Mouse (Mus musculus) kidney, embryonic 14.5 days (tissue): Measurements from ENCODE around the gene Rnaseh2b. TPM values are rescaled to one million over a fixed set of nuclear protein-coding genes. Genes with fewer than 3 reads are reported as not detected.

Source experiments
- ATAC-seq: fragments of 200-750 bp; cut with Nextera tagmentation; 2 replicates; pipeline ENCODE4 v1.8.0; 2017; ENCODE audit warnings: moderate number of reproducible peaks, mild to moderate bottlenecking, moderate TSS enrichment, moderate library complexity; ENCODE audit not compliant: low FRiP score, low TSS enrichment
- H3K27ac ChIP-seq: fragments of 300-500 bp; sonication (generic); 2 replicates; pipeline ENCODE4 v1.5.1; 2014; ENCODE audit warnings: low read depth, mild to moderate bottlenecking, low read length, moderate library complexity, mixed read lengths
- H3K27me3 ChIP-seq: fragments of 300-500 bp; sonication (generic); 2 replicates; pipeline ENCODE4 v1.6.1; 2014; ENCODE audit warnings: mild to moderate bottlenecking, low read length; ENCODE audit not compliant: control insufficient read depth, insufficient read depth
- H3K36me3 ChIP-seq: fragments of 300-500 bp; sonication (generic); 2 replicates; pipeline ENCODE4 v1.6.1; 2014; ENCODE audit warnings: low read length, mixed read lengths; ENCODE audit not compliant: control insufficient read depth, insufficient read depth
- H3K4me1 ChIP-seq: fragments of 300-500 bp; sonication (generic); 2 replicates; pipeline ENCODE4 v1.6.1; 2014; ENCODE audit warnings: low read length, mixed read lengths; ENCODE audit not compliant: control insufficient read depth, insufficient read depth
- H3K4me2 ChIP-seq: fragments of 300-500 bp; sonication (generic); replicated peaks from 2 replicates; pipeline ENCODE4 v1.6.1; 2014; ENCODE audit warnings: low read depth, mild to moderate bottlenecking, low read length
- H3K4me3 ChIP-seq: fragments of 300-500 bp; sonication (generic); 2 replicates; pipeline ENCODE4 v1.5.1; 2014; ENCODE audit warnings: mild to moderate bottlenecking, low read length
- H3K9ac ChIP-seq: fragments of 300-500 bp; sonication (generic); 2 replicates; pipeline ENCODE4 v1.6.1; 2014; ENCODE audit warnings: low read depth, mild to moderate bottlenecking, low read length, moderate library complexity
- H3K9me3 ChIP-seq: fragments of 300-500 bp; sonication (generic); 2 replicates; pipeline ENCODE4 v1.6.1; 2016; ENCODE audit warnings: low read length; ENCODE audit not compliant: control insufficient read depth
- WGBS: fragments of 180-500 bp; shearing (Covaris S2); extraction: QIAGEN DNeasy Blood & Tissue Kit; methylation state at CpG from one replicate; pipeline ENCODE4 v1.1.7; 2014; 5-methylcytosine and 5-hydroxymethylcytosine counted together
- polyA plus RNA-seq: library from polyadenylated mRNA; unstranded; fragments of >200 nt; fragmentation: Nextera tagmentation; extraction: Ambion mirVana; gene quantifications from 2 replicates; pipeline ENCODE4 v1.2.1, GENCODE M21; 2014

Gene Rnaseh2b
- polyA plus RNA-seq, 1 experiment from 2014 or later: 69.3 TPM

DNA sequence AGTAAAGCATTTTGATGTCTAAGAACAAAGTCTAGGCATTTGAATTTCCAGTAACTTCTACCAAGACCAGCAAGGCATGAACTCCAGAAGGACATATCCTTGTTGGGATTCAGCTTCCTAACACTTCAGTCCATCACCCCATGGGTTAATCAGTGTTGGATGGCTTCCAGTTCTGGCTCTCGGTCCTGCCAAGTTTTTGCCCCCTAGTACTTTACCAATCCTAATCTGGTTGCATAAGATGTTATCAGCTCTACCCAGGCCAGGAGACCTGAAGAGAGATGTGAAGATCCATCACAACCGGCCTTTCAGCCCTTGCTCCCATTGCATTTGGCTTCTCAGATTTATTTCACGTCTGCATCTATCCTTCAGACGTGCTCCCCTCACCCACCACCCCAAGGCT, 129.9 kb downstream of the Rnaseh2b start:
- H3K36me3 ChIP-seq: no peaks in the 10 kb centered on the region
- H3K4me2 ChIP-seq: no peak overlapping the region
- H3K27me3 ChIP-seq: no peaks in the 10 kb centered on the region
- no peak overlapping the region for H3K4me3 ChIP-seq
- H3K4me1 ChIP-seq: no peaks in the 10 kb centered on the region
- H3K9me3 ChIP-seq: no peaks in the 10 kb centered on the region
- H3K9ac ChIP-seq: no peak overlapping the region
- 72% methylated on average over 4 of the region's 4 CpGs for WGBS
- ATAC-seq: no peak
- H3K27ac ChIP-seq: no peak overlapping the region

Other genes starting within 250 kb of the Rnaseh2b start
- gene Dleu7, start 458 bp downstream of the Rnaseh2b start, polyA plus RNA-seq: 4.8 and 5.7 TPM in 2 replicates
- 0.07 TPM in 1 of 2 replicates, not detected in the other for gene Gucy1b2, start 163.7 kb downstream of the Rnaseh2b start, polyA plus RNA-seq